Mouse (Mus musculus): Measurements from ENCODE around the gene Dnaja3. TPM values are rescaled to one million over a fixed set of nuclear protein-coding genes. Genes with fewer than 3 reads are reported as not detected.

Gene Dnaja3
- total RNA-seq (2014; rRNA removed; ENCODE audit: low replicate concordance) (99.6 and 102 TPM in 2 replicates), polyA plus RNA-seq (2015; fragmentation: Nextera tagmentation; extraction: Ambion mirVana) (99.5 and 103 TPM in 2 replicates)

DNA sequence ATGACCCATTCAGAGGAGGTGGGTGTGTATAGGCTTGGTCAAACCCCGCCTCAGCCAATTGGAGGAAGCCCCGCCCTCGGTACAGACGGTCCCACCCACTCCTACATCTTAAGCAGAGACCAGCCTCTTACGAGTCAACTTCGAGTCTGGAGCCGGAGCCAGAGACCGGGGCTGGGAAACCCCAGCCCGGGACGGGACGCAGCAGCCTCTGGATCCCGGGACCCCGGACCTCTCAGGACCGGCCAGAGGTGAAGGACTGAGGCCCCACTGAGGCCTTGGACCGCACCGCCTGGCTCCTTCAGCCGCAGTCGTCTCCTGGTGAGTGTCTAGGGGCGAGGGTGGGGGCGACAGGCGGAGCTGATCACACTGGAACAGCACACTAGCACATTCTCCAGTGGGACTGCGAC is at the start of gene Dnaja3, which contains the start of gene Vasn:
Gene Dnaja3, plus strand, starts transcription at position 159 of the 407 bp plus-strand sequence.
Gene Vasn, plus strand, starts transcription at position 111 of the 407 bp plus-strand sequence.
- under 1% methylated on average over 22 of the region's 22 CpGs for WGBS
- Histone ChIP-seq H3K9me3 (replicated peaks; ENCODE audit: control insufficient read depth, low read length) (no peaks in the 10 kb centered on the region), H3K27ac (ENCODE audit: low read depth) (peak within 1 kb of the TSS; percentile 93), H3K27me3 (ENCODE audit: control insufficient read depth, insufficient read depth, low read length) (no peaks in the 10 kb centered on the region), H3K36me3 (replicated peaks; ENCODE audit: control insufficient read depth, insufficient read depth, low read length) (no peaks in the 10 kb centered on the region), H3K4me1 (ENCODE audit: control insufficient read depth, insufficient read depth) (peaks cover 55% of the 10 kb centered on the region), H3K4me2 (ENCODE audit: low read depth, low read length) (peak within 1 kb of the TSS; percentile 75), H3K9ac (replicated peaks; ENCODE audit: low read depth, low read length) (peak within 1 kb of the TSS; percentile 73), H3K4me3 (ENCODE audit: low read depth, low read length) (peak within 1 kb of the TSS; percentile 71)
- DNase-seq (ENCODE audit: low spot score) (peak; percentile 91), ATAC-seq (ENCODE audit: insufficient read depth, low read depth) (peak; percentile 78)
- TF ChIP-seq EP300 (IDR thresholded peaks at IDR 0.05; ENCODE audit: low read depth), result no peak
- TF ChIP-seq CTCF (IDR thresholded peaks at IDR 0.05; ENCODE audit: low read depth), result no peak

DNA sequence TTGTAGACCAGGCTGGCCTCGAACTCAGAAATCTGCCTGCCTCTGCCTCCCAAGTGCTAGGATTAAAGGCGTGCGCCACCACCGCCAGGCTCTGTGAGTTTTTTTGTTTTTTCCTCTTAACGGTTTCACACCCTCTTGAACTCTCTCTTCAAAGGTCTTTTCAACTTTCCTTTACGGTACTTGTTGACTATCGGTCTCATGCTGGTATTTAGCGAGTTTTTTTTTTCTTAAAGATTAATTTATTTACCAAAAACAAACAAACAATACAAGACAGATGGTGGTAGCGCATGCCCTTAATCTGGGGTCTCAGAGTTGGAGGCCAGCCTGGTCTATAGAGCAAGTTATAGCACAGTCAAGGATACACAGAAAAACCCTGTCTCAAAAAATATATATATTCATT is 49.6 kb upstream of the Dnaja3 start:
- no peak overlapping the region for H3K4me2 ChIP-seq (ENCODE audit: low read depth, low read length)
- WGBS, result 95% methylated on average over 9 of the region's 9 CpGs
- no peaks in the 10 kb centered on the region for H3K27me3 ChIP-seq (ENCODE audit: control insufficient read depth, insufficient read depth, low read length)
- no peak overlapping the region for H3K27ac ChIP-seq (ENCODE audit: low read depth)
- no peaks in the 10 kb centered on the region for H3K9me3 ChIP-seq (replicated peaks; ENCODE audit: control insufficient read depth, low read length)
- TF ChIP-seq EP300 (IDR thresholded peaks at IDR 0.05; ENCODE audit: low read depth), result no peak
- TF ChIP-seq CTCF (IDR thresholded peaks at IDR 0.05; ENCODE audit: low read depth), result no peak
- H3K9ac ChIP-seq (replicated peaks; ENCODE audit: low read depth, low read length), result no peak overlapping the region
- DNase-seq (ENCODE audit: low spot score) (peak; percentile 41), ATAC-seq (ENCODE audit: insufficient read depth, low read depth) (no peak)
- no peak overlapping the region for H3K4me3 ChIP-seq (ENCODE audit: low read depth, low read length)
- peaks cover 23% of the 10 kb centered on the region for H3K4me1 ChIP-seq (ENCODE audit: control insufficient read depth, insufficient read depth)
- peaks cover 14% of the 10 kb centered on the region; the same call in 1 of the 2 replicates for H3K36me3 ChIP-seq (replicated peaks; ENCODE audit: control insufficient read depth, insufficient read depth, low read length)

DNA sequence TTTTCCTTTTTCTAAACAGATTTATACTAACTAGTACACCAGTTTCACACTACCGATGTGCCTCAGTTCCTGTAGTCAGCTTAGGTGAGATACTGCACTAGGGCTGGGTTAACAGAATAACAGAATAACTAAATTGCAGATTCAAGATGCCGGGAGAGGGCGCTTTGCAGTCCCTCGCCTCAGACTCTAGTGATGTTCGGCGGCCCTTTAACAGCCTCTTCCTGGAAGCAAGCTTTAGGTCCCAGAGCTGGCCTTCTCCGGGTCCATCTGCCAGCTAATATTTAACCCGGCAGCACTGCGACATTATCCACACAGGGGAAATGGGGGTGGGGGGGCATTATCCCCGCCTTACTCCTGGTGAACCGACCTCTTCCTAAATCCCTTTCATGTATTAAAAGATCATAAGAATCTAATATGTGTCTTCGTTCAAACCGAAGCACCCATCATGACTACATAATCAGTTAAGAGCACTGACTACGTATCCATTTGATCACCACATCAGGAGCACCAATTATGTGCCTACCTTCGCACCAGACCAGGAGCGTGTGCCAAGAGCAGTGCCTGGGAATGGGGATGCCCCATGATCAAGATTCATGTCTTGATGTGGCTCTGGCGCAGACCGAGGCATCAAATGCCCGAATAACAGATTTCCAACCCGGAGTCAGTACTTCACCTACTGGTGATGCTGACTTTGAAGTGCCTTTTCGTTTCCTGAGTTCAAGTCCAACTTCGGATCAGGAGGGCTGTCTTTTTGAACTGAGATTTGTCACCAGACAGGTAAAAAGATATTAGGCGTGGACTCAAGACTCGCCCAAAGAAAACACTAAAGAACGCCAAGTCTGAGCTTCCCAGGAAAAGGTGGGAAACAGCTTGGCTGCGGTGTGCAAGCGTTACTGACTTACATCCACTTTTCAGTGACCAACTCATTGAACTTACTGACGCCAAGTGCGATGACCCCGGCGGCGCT is 46.6 kb upstream of the Dnaja3 start:
- DNase-seq (ENCODE audit: low spot score), result peak; percentile 85
- Histone ChIP-seq H3K27me3 (ENCODE audit: control insufficient read depth, insufficient read depth, low read length) (no peaks in the 10 kb centered on the region), H3K4me2 (ENCODE audit: low read depth, low read length) (peak overlapping the region; percentile 91), H3K4me1 (ENCODE audit: control insufficient read depth, insufficient read depth) (peaks cover 35% of the 10 kb centered on the region), H3K27ac (ENCODE audit: low read depth) (peak overlapping the region; percentile 94), H3K9ac (replicated peaks; ENCODE audit: low read depth, low read length) (peak overlapping the region; percentile 86), H3K9me3 (replicated peaks; ENCODE audit: control insufficient read depth, low read length) (no peaks in the 10 kb centered on the region), H3K36me3 (replicated peaks; ENCODE audit: control insufficient read depth, insufficient read depth, low read length) (peaks cover 14% of the 10 kb centered on the region; the same call in 1 of the 2 replicates), H3K4me3 (ENCODE audit: low read depth, low read length) (peak overlapping the region; percentile 82)
- peak; percentile 12; the same call in 1 of the 2 replicates for ATAC-seq (ENCODE audit: insufficient read depth, low read depth)
- 14% methylated on average over 32 of the region's 32 CpGs for WGBS
- TF ChIP-seq EP300 (IDR thresholded peaks at IDR 0.05; ENCODE audit: low read depth) (no peak), CTCF (IDR thresholded peaks at IDR 0.05; ENCODE audit: low read depth) (peak; percentile 42)

DNA sequence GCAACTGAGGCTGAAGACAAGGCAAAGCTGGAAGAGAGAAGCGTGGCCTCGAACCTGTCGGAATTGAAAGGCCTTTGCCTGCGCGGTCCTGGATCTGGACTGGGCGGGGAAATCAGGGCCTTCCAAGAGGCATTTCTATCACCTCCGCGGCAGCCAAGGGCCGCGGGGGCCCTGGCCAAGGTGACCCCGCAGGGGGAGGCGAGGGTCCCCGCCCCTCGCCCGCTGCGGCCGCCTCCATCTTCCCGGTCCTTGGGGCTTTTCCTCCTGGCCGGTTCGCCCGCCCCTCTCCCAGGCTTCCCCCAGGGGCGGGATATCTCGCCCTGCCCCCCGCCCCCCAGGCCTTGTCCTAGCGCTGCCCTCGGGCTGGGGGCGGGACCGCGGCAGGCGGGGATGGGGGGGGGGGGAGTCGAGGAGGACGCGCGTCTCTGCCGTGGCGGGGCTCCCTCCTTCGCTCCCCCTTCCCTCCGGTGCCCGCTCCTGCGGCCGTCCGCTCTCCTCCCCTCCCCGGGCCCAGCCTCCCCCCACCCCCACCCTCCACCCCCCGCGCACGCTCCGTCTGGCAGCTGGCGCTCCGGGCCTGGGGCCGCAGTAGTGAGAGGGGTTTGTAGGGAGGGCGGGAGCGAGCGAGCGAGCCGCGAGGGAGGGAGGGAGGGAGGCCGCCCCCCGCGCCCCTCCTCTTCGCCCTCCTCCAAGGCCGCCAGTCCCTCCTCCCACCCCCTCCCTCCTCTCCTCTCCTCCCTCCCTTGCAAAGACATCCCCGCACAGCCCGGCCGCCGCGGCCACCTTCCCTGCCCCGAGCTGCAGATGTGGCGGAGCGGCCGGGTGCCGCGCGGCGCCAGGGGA is 45.6 kb upstream of the Dnaja3 start, which contains the start of gene Glis2:
Gene Glis2, plus strand, starts transcription at position 743 of the 843 bp plus-strand sequence.
- Histone ChIP-seq H3K9me3 (replicated peaks; ENCODE audit: control insufficient read depth, low read length) (no peaks in the 10 kb centered on the region), H3K9ac (replicated peaks; ENCODE audit: low read depth, low read length) (peak within 1 kb of the TSS; percentile 86), H3K4me1 (ENCODE audit: control insufficient read depth, insufficient read depth) (peaks cover 45% of the 10 kb centered on the region), H3K4me3 (ENCODE audit: low read depth, low read length) (peak within 1 kb of the TSS; percentile 82), H3K4me2 (ENCODE audit: low read depth, low read length) (peak within 1 kb of the TSS; percentile 91), H3K36me3 (replicated peaks; ENCODE audit: control insufficient read depth, insufficient read depth, low read length) (peaks cover 14% of the 10 kb centered on the region; the same call in 1 of the 2 replicates), H3K27ac (ENCODE audit: low read depth) (peak within 1 kb of the TSS; percentile 94), H3K27me3 (ENCODE audit: control insufficient read depth, insufficient read depth, low read length) (no peaks in the 10 kb centered on the region)
- no peak for TF ChIP-seq CTCF (IDR thresholded peaks at IDR 0.05; ENCODE audit: low read depth)
- no peak for TF ChIP-seq EP300 (IDR thresholded peaks at IDR 0.05; ENCODE audit: low read depth)
- peak; percentile 90 for DNase-seq (ENCODE audit: low spot score)
- WGBS, result under 1% methylated on average over 34 of the region's 74 CpGs
- ATAC-seq (ENCODE audit: insufficient read depth, low read depth), result peak; percentile 80

All from heart, postnatal 0 days (tissue).